Mouse (Mus musculus) kidney, embryonic 14.5 days (tissue): ENCODE measurements around the gene BC051665. TPM values are rescaled to one million over a fixed set of nuclear protein-coding genes. Genes with fewer than 3 reads are reported as not detected.
A peak's percentile ranks its signal among the peaks of the same experiment; 100 is the strongest.

Source experiments
- ATAC-seq: fragments of 200-750 bp; cut with Nextera tagmentation; 2 replicates; pipeline ENCODE4 v1.8.0; 2017; ENCODE audit warnings: moderate number of reproducible peaks, mild to moderate bottlenecking, moderate TSS enrichment, moderate library complexity; ENCODE audit not compliant: low FRiP score, low TSS enrichment
- H3K27ac ChIP-seq: fragments of 300-500 bp; sonication (generic); 2 replicates; pipeline ENCODE4 v1.5.1; 2014; ENCODE audit warnings: low read depth, mild to moderate bottlenecking, low read length, moderate library complexity, mixed read lengths
- H3K27me3 ChIP-seq: fragments of 300-500 bp; sonication (generic); 2 replicates; pipeline ENCODE4 v1.6.1; 2014; ENCODE audit warnings: mild to moderate bottlenecking, low read length; ENCODE audit not compliant: control insufficient read depth, insufficient read depth
- H3K36me3 ChIP-seq: fragments of 300-500 bp; sonication (generic); 2 replicates; pipeline ENCODE4 v1.6.1; 2014; ENCODE audit warnings: low read length, mixed read lengths; ENCODE audit not compliant: control insufficient read depth, insufficient read depth
- H3K4me1 ChIP-seq: fragments of 300-500 bp; sonication (generic); 2 replicates; pipeline ENCODE4 v1.6.1; 2014; ENCODE audit warnings: low read length, mixed read lengths; ENCODE audit not compliant: control insufficient read depth, insufficient read depth
- H3K4me2 ChIP-seq: fragments of 300-500 bp; sonication (generic); replicated peaks from 2 replicates; pipeline ENCODE4 v1.6.1; 2014; ENCODE audit warnings: low read depth, mild to moderate bottlenecking, low read length
- H3K4me3 ChIP-seq: fragments of 300-500 bp; sonication (generic); 2 replicates; pipeline ENCODE4 v1.5.1; 2014; ENCODE audit warnings: mild to moderate bottlenecking, low read length
- H3K9ac ChIP-seq: fragments of 300-500 bp; sonication (generic); 2 replicates; pipeline ENCODE4 v1.6.1; 2014; ENCODE audit warnings: low read depth, mild to moderate bottlenecking, low read length, moderate library complexity
- H3K9me3 ChIP-seq: fragments of 300-500 bp; sonication (generic); 2 replicates; pipeline ENCODE4 v1.6.1; 2016; ENCODE audit warnings: low read length; ENCODE audit not compliant: control insufficient read depth
- WGBS: fragments of 180-500 bp; shearing (Covaris S2); extraction: QIAGEN DNeasy Blood & Tissue Kit; methylation state at CpG from one replicate; pipeline ENCODE4 v1.1.7; 2014; 5-methylcytosine and 5-hydroxymethylcytosine counted together
- polyA plus RNA-seq: library from polyadenylated mRNA; unstranded; fragments of >200 nt; fragmentation: Nextera tagmentation; extraction: Ambion mirVana; gene quantifications from 2 replicates; pipeline ENCODE4 v1.2.1, GENCODE M21; 2014

BC051665 gene
- polyA plus RNA-seq, 1 experiment from 2014 or later: not detected

- Histone ChIP-seq H3K4me3 (no peak overlapping the region), H3K4me1 (no peaks in the 10 kb centered on the region), H3K27ac (no peak overlapping the region), H3K4me2 (no peak overlapping the region), H3K9ac (no peak overlapping the region), H3K9me3 (no peaks in the 10 kb centered on the region), H3K27me3 (no peaks in the 10 kb centered on the region), H3K36me3 (no peaks in the 10 kb centered on the region)
- no peak for ATAC-seq
- WGBS: 90% methylated on average over 7 of the region's 7 CpGs
These were observed 2.9 kb downstream of the BC051665 start for GRCm38 (mm10) chr13:60783301-60783700.

- no peaks in the 10 kb centered on the region for H3K4me1 ChIP-seq
- H3K27ac ChIP-seq: no peak overlapping the region
- no peak overlapping the region for H3K4me3 ChIP-seq
- no peaks in the 10 kb centered on the region for H3K36me3 ChIP-seq
- no peaks in the 10 kb centered on the region for H3K27me3 ChIP-seq
- no peak overlapping the region for H3K9ac ChIP-seq
- 0 out of 2 replicates have a peak, but pooled peaks have one; percentile 57 for ATAC-seq
- 85% methylated on average over 3 of the region's 3 CpGs for WGBS
- H3K4me2 ChIP-seq: no peak overlapping the region
- H3K9me3 ChIP-seq: no peaks in the 10 kb centered on the region
These were observed 5.6 kb downstream of the BC051665 start for GRCm38 (mm10) chr13:60780534-60780933.

DNA sequence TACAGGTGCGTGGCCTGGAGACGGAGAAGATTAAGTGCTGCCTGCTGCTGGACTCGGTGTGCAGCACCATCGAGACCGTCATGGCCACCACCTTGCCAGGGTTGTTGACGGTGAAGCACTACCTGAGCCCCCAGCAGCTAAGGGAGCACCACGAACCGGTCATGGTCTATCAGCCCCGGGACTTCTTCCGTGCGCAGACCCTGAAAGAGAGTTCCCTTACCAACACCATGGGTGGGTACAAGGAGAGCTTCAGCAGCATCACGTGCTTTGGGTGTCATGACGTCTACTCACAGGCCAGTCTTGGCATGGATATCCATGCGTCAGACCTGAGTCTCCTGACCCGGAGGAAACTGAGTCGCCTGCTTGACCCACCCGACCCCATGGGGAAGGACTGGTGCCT, 25.0 kb downstream of the BC051665 start:
- ATAC-seq: no peak
- H3K27me3 ChIP-seq: no peaks in the 10 kb centered on the region
- 94% methylated on average over 17 of the region's 17 CpGs for WGBS
- H3K27ac ChIP-seq: no peak overlapping the region
- H3K9me3 ChIP-seq: no peaks in the 10 kb centered on the region
- H3K4me3 ChIP-seq: no peak overlapping the region
- no peak overlapping the region for H3K9ac ChIP-seq
- H3K36me3 ChIP-seq: peaks cover 30% of the 10 kb centered on the region; the same call in 1 of the 2 replicates
- H3K4me1 ChIP-seq: no peaks in the 10 kb centered on the region
- H3K4me2 ChIP-seq: no peak overlapping the region

- Histone ChIP-seq H3K9ac (no peak overlapping the region), H3K9me3 (no peaks in the 10 kb centered on the region), H3K27ac (no peak overlapping the region), H3K4me1 (no peaks in the 10 kb centered on the region), H3K27me3 (no peaks in the 10 kb centered on the region), H3K4me3 (no peak overlapping the region), H3K4me2 (no peak overlapping the region), H3K36me3 (peaks cover 30% of the 10 kb centered on the region; the same call in 1 of the 2 replicates)
- no peak for ATAC-seq
- WGBS: 92% methylated on average over 12 of the region's 12 CpGs
These were observed 25.8 kb downstream of the BC051665 start for GRCm38 (mm10) chr13:60760392-60760791.

DNA sequence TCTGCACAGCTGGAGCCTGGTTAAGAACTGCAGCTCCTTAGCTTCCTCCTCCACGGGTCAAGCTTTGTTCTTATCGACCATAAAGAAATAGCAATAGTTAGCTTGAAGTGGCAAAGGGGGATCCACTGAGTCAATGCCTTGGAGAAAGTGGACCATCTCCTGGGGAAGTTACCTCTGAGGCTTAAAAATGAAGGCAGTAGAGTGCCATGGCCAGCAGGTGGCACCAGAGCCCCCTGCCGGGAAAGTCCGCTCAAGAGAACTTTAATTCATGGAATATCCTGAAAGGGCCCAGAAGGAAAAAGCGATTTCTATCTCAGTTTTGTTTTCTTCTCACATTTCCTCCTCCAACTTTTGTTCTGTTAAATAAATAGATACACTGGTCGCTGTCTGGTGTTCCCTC, 27.0 kb downstream of the BC051665 start:
- no peak overlapping the region for H3K9ac ChIP-seq
- H3K36me3 ChIP-seq: peaks cover 30% of the 10 kb centered on the region; the same call in 1 of the 2 replicates
- no peak overlapping the region for H3K4me2 ChIP-seq
- H3K27ac ChIP-seq: no peak overlapping the region
- WGBS: 29% methylated on average over 6 of the region's 6 CpGs
- no peaks in the 10 kb centered on the region for H3K9me3 ChIP-seq
- no peaks in the 10 kb centered on the region for H3K27me3 ChIP-seq
- ATAC-seq: no peak
- no peak overlapping the region for H3K4me3 ChIP-seq
- H3K4me1 ChIP-seq: no peaks in the 10 kb centered on the region

GRCm38 (mm10) chr13:60757292-60757691, 28.9 kb downstream of the BC051665 start:
- H3K36me3 ChIP-seq: peaks cover 46% of the 10 kb centered on the region; the same call in 1 of the 2 replicates
- H3K27me3 ChIP-seq: no peaks in the 10 kb centered on the region
- H3K4me3 ChIP-seq: no peak overlapping the region
- no peak overlapping the region for H3K27ac ChIP-seq
- no peaks in the 10 kb centered on the region for H3K9me3 ChIP-seq
- no peaks in the 10 kb centered on the region for H3K4me1 ChIP-seq
- H3K9ac ChIP-seq: no peak overlapping the region
- H3K4me2 ChIP-seq: no peak overlapping the region
- WGBS: 88% methylated on average over 13 of the region's 13 CpGs
- no peak for ATAC-seq

- WGBS: 19% methylated on average over 2 of the region's 2 CpGs
- peaks cover 38% of the 10 kb centered on the region for H3K36me3 ChIP-seq
- 0 out of 2 replicates have a peak, but pooled peaks have one; percentile 30 for ATAC-seq
- no peak overlapping the region for H3K9ac ChIP-seq
- no peaks in the 10 kb centered on the region for H3K27me3 ChIP-seq
- H3K9me3 ChIP-seq: no peaks in the 10 kb centered on the region
- no peak overlapping the region for H3K4me2 ChIP-seq
- no peak overlapping the region for H3K4me3 ChIP-seq
- H3K4me1 ChIP-seq: no peaks in the 10 kb centered on the region
- H3K27ac ChIP-seq: no peak overlapping the region
These were observed 30.9 kb downstream of the BC051665 start for GRCm38 (mm10) chr13:60755251-60755650.

GRCm38 (mm10) chr13:60753216-60753615, 32.9 kb downstream of the BC051665 start:
- no peak for ATAC-seq
- Histone ChIP-seq H3K4me2 (no peak overlapping the region), H3K4me3 (no peak overlapping the region), H3K36me3 (peaks cover 39% of the 10 kb centered on the region), H3K9me3 (no peaks in the 10 kb centered on the region), H3K4me1 (no peaks in the 10 kb centered on the region), H3K9ac (no peak overlapping the region), H3K27me3 (no peaks in the 10 kb centered on the region), H3K27ac (no peak overlapping the region)
- WGBS: 98% methylated on average over 6 of the region's 6 CpGs

DNA sequence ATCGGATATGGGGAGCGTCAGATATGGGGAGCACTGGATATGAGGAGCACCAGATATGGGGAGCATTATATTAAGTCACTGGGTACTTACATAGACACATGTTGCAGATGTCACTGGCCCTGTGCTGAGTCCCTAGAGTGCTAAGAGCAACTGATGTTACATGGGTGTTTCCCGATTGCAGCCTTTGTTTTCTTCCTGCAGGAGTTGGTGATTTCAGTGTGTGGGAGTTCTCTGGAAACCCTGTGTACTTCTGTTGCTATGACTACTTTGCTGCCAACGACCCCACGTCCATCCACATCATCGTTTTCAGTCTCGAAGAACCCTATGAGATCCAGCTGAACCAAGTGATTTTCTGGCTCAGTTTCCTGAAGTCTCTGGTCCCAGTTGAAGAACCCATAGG, 35.2 kb downstream of the BC051665 start:
- ATAC-seq: no peak
- H3K4me1 ChIP-seq: no peaks in the 10 kb centered on the region
- H3K9ac ChIP-seq: no peak overlapping the region
- no peak overlapping the region for H3K4me3 ChIP-seq
- WGBS: 80% methylated on average over 7 of the region's 7 CpGs
- H3K36me3 ChIP-seq: peaks cover 31% of the 10 kb centered on the region
- H3K9me3 ChIP-seq: no peaks in the 10 kb centered on the region
- H3K4me2 ChIP-seq: no peak overlapping the region
- no peaks in the 10 kb centered on the region for H3K27me3 ChIP-seq
- H3K27ac ChIP-seq: no peak overlapping the region
